Mouse (Mus musculus) midbrain, embryonic 11.5 days (tissue): ENCODE measurements around the gene Cib3. TPM values are rescaled to one million over a fixed set of nuclear protein-coding genes. Genes with fewer than 3 reads are reported as not detected.

ENCODE experiments used
- ATAC-seq: fragments of 200-750 bp; cut with Nextera tagmentation; 2 replicates; pipeline ENCODE4 v1.8.0; 2017; ENCODE audit warnings: moderate TSS enrichment, moderate library complexity; ENCODE audit not compliant: low FRiP score
- DNase-seq: peaks from one replicate; pipeline ENCODE4 v3.0.0; 2015; ENCODE audit warnings: low spot score; ENCODE audit errors: missing footprints
- H3K27ac ChIP-seq: fragments of 300-500 bp; sonication (generic); 2 replicates; pipeline ENCODE4 v1.5.1; 2014; ENCODE audit warnings: low read depth, low read length
- H3K27me3 ChIP-seq: fragments of 300-500 bp; sonication (generic); 2 replicates; pipeline ENCODE4 v1.6.1; 2014; ENCODE audit warnings: mild to moderate bottlenecking, low read length, moderate library complexity, mixed read lengths; ENCODE audit not compliant: control insufficient read depth, insufficient read depth
- H3K36me3 ChIP-seq: fragments of 300-500 bp; sonication (generic); 2 replicates; pipeline ENCODE4 v1.6.1; 2014; ENCODE audit warnings: mild to moderate bottlenecking, low read length, moderate library complexity, mixed read lengths; ENCODE audit not compliant: control insufficient read depth, insufficient read depth
- H3K4me1 ChIP-seq: fragments of 300-500 bp; sonication (generic); 2 replicates; pipeline ENCODE4 v1.6.1; 2014; ENCODE audit warnings: low read length; ENCODE audit not compliant: control insufficient read depth, insufficient read depth
- H3K4me2 ChIP-seq: fragments of 300-500 bp; sonication (generic); 2 replicates; pipeline ENCODE4 v1.6.1; 2014; ENCODE audit warnings: mild to moderate bottlenecking, moderate library complexity
- H3K4me3 ChIP-seq: fragments of 300-500 bp; sonication (generic); 2 replicates; pipeline ENCODE4 v1.5.1; 2014; ENCODE audit warnings: low read depth, low read length
- H3K9ac ChIP-seq: fragments of 300-500 bp; sonication (generic); 2 replicates; pipeline ENCODE4 v1.6.1; 2014; ENCODE audit warnings: low read length
- H3K9me3 ChIP-seq: fragments of 300-500 bp; sonication (generic); 2 replicates; pipeline ENCODE4 v1.6.1; 2016; ENCODE audit warnings: low read length; ENCODE audit not compliant: control insufficient read depth
- WGBS: fragments of 180-500 bp; shearing (Covaris S2); extraction: QIAGEN DNeasy Blood & Tissue Kit; methylation state at CpG from one replicate; pipeline ENCODE4 v1.1.7; 2014; 5-methylcytosine and 5-hydroxymethylcytosine counted together
- polyA plus RNA-seq: library from polyadenylated mRNA; unstranded; fragments of >200 nt; fragmentation: Nextera tagmentation; extraction: Ambion mirVana; gene quantifications from 2 replicates; pipeline ENCODE4 v1.2.1, GENCODE M21; 2014

The Cib3 gene
- polyA plus RNA-seq, 1 experiment from 2014 or later = not detected

- peaks cover 5% of the 10 kb centered on the region for H3K4me1 ChIP-seq
- H3K9me3 ChIP-seq = no peaks in the 10 kb centered on the region
- no peak for DNase-seq
- H3K36me3 ChIP-seq = no peaks in the 10 kb centered on the region
- H3K4me2 ChIP-seq = no peak overlapping the region
- H3K27me3 ChIP-seq = no peaks in the 10 kb centered on the region
- WGBS = 43% methylated on average over 1 of the region's 1 CpGs
- H3K9ac ChIP-seq = no peak overlapping the region
- no peak overlapping the region for H3K27ac ChIP-seq
- no peak overlapping the region for H3K4me3 ChIP-seq
- no peak for ATAC-seq
Measured at GRCm38 (mm10) chr8:72215871-72216270, 3.2 kb upstream of the Cib3 start.

DNA sequence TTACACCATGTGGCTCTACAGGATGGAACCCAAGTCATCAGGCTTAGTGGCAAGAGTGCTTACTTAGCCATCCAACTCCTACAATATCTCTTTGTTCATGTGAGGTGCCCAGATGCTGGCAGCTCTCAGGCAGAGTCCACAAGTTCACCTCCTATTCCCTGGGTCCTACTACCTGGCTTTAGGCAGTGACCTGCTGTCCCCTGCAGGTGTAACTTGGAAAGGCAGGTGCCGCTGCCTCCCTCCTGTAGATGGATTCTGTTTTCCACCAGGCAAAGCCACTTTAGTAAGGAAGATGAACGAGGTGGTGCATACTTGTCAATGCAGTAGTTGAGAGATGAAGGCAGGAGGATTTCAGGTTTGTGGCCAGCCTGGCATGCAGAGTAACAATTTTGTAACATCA, 2.4 kb upstream of the Cib3 start:
- no peak overlapping the region for H3K27ac ChIP-seq
- no peaks in the 10 kb centered on the region for H3K36me3 ChIP-seq
- DNase-seq = no peak
- no peaks in the 10 kb centered on the region for H3K9me3 ChIP-seq
- H3K4me2 ChIP-seq = no peak overlapping the region
- WGBS = 38% methylated on average over 2 of the region's 2 CpGs
- H3K27me3 ChIP-seq = no peaks in the 10 kb centered on the region
- ATAC-seq = no peak
- no peak overlapping the region for H3K4me3 ChIP-seq
- no peaks in the 10 kb centered on the region for H3K4me1 ChIP-seq
- no peak overlapping the region for H3K9ac ChIP-seq

GRCm38 (mm10) chr8:72213536-72213935, 899 bp upstream of the Cib3 start, which contains the start of gene Gm11034:
Gene Gm11034, minus strand, starts transcription at chr8:72213636.
- no peak within 1 kb of the TSS for H3K4me2 ChIP-seq
- no peak within 1 kb of the TSS for H3K4me3 ChIP-seq
- no peaks in the 10 kb centered on the region for H3K9me3 ChIP-seq
- 76% methylated on average over 4 of the region's 4 CpGs for WGBS
- ATAC-seq (no peak), DNase-seq (no peak)
- no peaks in the 10 kb centered on the region for H3K36me3 ChIP-seq
- no peaks in the 10 kb centered on the region for H3K27me3 ChIP-seq
- no peaks in the 10 kb centered on the region for H3K4me1 ChIP-seq
- H3K27ac ChIP-seq = no peak within 1 kb of the TSS
- no peak within 1 kb of the TSS for H3K9ac ChIP-seq

GRCm38 (mm10) chr8:72211846-72212245, 791 bp downstream of the Cib3 start:
- Histone ChIP-seq H3K27ac (no peak overlapping the region), H3K36me3 (no peaks in the 10 kb centered on the region), H3K4me1 (no peaks in the 10 kb centered on the region), H3K4me3 (no peak overlapping the region), H3K27me3 (no peaks in the 10 kb centered on the region), H3K9ac (no peak overlapping the region), H3K4me2 (no peak overlapping the region), H3K9me3 (no peaks in the 10 kb centered on the region)
- DNase-seq = no peak
- WGBS = 88% methylated on average over 1 of the region's 1 CpGs
- no peak for ATAC-seq

- Histone ChIP-seq H3K9me3 (no peaks in the 10 kb centered on the region), H3K9ac (no peak overlapping the region), H3K4me1 (no peaks in the 10 kb centered on the region), H3K4me2 (no peak overlapping the region), H3K4me3 (no peak overlapping the region), H3K36me3 (no peaks in the 10 kb centered on the region), H3K27me3 (no peaks in the 10 kb centered on the region), H3K27ac (no peak overlapping the region)
- no peak for ATAC-seq
- WGBS = 73% methylated on average over 2 of the region's 2 CpGs
- DNase-seq = no peak
Measured at GRCm38 (mm10) chr8:72210710-72211109, 1.9 kb downstream of the Cib3 start.

DNA sequence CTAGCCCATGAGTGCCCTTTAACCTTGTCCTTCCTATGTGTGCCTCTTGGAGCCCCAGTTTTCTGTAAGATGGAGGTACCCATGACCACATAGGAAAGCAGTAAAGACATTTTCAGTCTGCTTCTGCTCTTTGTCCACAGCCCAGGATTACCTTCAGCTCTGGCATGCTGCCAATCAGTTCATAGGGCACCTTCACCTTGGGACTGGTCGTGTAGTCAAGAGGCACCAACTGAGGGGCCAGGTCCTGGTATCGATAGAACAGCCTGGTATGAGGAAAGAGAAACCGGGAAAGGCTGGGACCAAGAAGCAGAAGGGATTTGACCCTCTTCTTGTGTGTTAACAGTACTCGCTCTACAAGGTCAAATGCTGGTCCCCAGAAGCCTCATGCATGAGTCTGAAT, 2.4 kb downstream of the Cib3 start:
- no peak for ATAC-seq
- Histone ChIP-seq H3K27ac (no peak overlapping the region), H3K4me2 (no peak overlapping the region), H3K4me3 (no peak overlapping the region), H3K4me1 (no peaks in the 10 kb centered on the region), H3K9me3 (no peaks in the 10 kb centered on the region), H3K36me3 (no peaks in the 10 kb centered on the region), H3K9ac (no peak overlapping the region), H3K27me3 (no peaks in the 10 kb centered on the region)
- DNase-seq = no peak
- 78% methylated on average over 4 of the region's 4 CpGs for WGBS

DNA sequence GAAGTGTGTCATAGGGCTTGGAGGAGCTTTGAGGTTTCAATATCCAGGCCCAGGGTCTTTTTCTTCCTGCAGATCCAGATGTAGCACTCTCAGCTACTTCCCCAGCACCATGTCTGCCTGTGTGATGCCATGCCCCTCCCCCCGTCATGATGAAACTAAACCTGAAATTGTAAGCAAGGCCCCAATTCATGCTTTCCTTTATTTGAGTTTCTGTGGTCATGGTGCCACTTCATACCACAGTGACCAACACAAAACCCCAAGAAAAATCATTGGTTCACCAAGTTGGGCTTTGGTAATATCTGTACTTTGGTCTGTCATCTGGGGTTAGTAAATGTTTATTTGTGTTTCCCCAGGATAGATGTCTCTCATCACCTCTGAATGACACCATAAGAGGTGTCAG, 4.1 kb downstream of the Cib3 start:
- Histone ChIP-seq H3K36me3 (no peaks in the 10 kb centered on the region), H3K4me1 (no peaks in the 10 kb centered on the region), H3K9me3 (peaks cover 5% of the 10 kb centered on the region), H3K4me3 (no peak overlapping the region), H3K27me3 (no peaks in the 10 kb centered on the region), H3K4me2 (no peak overlapping the region), H3K27ac (no peak overlapping the region), H3K9ac (no peak overlapping the region)
- no peak for DNase-seq
- 76% methylated on average over 1 of the region's 1 CpGs for WGBS
- no peak for ATAC-seq

DNA sequence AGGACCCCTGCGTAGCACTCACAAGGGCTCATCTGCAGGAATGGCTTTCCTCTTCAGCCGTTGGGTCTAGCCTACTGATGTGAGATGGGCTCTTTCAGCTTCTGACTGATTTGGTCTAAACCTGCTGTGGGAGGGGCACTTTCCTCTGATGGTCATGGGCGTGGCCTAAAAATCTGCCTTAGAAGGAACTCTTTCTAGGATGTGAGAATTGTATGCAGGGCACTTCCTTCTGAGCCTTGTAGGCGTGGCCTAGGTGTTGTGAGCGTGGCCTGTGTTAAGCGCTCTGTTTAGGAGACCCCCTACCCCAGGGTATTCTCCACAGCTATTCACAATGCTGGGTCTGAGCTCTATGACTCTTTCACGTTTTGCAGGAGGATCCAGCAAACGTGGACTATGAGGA, 14.6 kb downstream of the Cib3 start:
- DNase-seq (no peak), ATAC-seq (no peak)
- Histone ChIP-seq H3K4me1 (no peaks in the 10 kb centered on the region), H3K4me2 (no peak overlapping the region), H3K4me3 (no peak overlapping the region), H3K27me3 (no peaks in the 10 kb centered on the region), H3K9ac (no peak overlapping the region), H3K27ac (no peak overlapping the region), H3K36me3 (no peaks in the 10 kb centered on the region), H3K9me3 (peaks cover 12% of the 10 kb centered on the region)
- WGBS = 60% methylated on average over 8 of the region's 8 CpGs

- Histone ChIP-seq H3K27me3 (no peaks in the 10 kb centered on the region), H3K4me1 (no peaks in the 10 kb centered on the region), H3K36me3 (no peaks in the 10 kb centered on the region), H3K9ac (no peak overlapping the region), H3K4me2 (no peak overlapping the region), H3K27ac (no peak overlapping the region), H3K4me3 (no peak overlapping the region), H3K9me3 (no peaks in the 10 kb centered on the region)
- no peak for ATAC-seq
- DNase-seq = no peak
Measured at GRCm38 (mm10) chr8:72192065-72192464, 20.6 kb downstream of the Cib3 start.

DNA sequence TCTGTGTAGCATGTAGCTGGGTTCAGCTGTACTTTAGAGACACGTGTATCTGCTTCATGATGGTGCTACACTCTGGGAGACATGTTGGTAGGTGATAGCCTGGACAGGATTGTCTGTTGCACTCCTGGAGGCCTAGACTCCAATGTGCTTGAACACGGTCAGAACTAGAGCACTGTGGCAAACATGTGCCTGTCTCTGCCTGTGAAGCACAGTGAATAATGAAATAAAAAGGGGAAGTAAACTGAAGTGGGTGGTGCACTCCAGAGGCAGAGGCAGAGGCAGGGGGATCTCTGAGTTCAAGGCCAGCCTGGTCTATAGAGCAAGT, 22.5 kb downstream of the Cib3 start:
- Histone ChIP-seq H3K4me2 (no peak overlapping the region), H3K27ac (no peak overlapping the region), H3K4me3 (no peak overlapping the region), H3K36me3 (no peaks in the 10 kb centered on the region), H3K9me3 (no peaks in the 10 kb centered on the region), H3K4me1 (no peaks in the 10 kb centered on the region), H3K27me3 (no peaks in the 10 kb centered on the region), H3K9ac (no peak overlapping the region)
- 86% methylated on average over 2 of the region's 2 CpGs for WGBS
- no peak for ATAC-seq
- no peak for DNase-seq
